Mouse (Mus musculus) cerebellum, adult 2 months (tissue): ENCODE results near the gene Fam83g.

Experiments used
- CTCF ChIP-seq: fragments of 200-500 bp; IDR thresholded peaks from 2 replicates; pipeline ENCODE4 v1.5.1; 2011; ENCODE audit warnings: low read depth, mild to moderate bottlenecking, control low read depth, low read length, moderate library complexity, borderline replicate concordance; ENCODE audit not compliant: insufficient read depth
- POLR2A ChIP-seq: fragments of 200-500 bp; IDR thresholded peaks from 2 replicates; pipeline ENCODE4 v1.6.1; 2011; ENCODE audit warnings: low read length, control low read depth, borderline replicate concordance; ENCODE audit not compliant: insufficient read depth

DNA sequence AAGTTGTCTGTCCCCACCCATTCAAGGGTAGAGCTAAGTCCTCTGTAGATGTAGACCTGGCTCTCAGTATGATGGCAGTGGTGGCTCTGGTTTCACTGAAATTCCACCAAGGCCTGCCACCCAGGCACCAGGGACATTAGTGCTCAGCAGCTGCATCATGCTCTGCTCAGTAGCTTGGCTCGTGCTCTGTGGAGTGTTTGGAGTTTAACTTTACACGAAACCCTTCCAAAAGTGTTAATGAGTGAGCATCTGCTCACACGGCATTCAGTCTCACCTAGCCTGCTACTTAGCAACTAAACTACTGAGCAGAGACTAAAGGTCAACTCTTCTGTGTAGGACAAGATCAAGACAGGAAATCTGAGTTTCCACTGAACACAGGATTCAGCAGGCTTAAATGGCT, 36.7 kb downstream of the Fam83g start, which contains the start of gene Slc5a10:
- TF ChIP-seq POLR2A: no peak
- no peak for TF ChIP-seq CTCF
